Mouse (Mus musculus) induced T-regulatory cell, adult 2 months (primary cell): ENCODE results near the gene Papln.

ENCODE experiments used
- DNase-seq: peaks from one replicate; pipeline ENCODE4 v3.0.0-alpha.2; 2012; ENCODE audit warnings: low read depth

Gene Papln

DNA sequence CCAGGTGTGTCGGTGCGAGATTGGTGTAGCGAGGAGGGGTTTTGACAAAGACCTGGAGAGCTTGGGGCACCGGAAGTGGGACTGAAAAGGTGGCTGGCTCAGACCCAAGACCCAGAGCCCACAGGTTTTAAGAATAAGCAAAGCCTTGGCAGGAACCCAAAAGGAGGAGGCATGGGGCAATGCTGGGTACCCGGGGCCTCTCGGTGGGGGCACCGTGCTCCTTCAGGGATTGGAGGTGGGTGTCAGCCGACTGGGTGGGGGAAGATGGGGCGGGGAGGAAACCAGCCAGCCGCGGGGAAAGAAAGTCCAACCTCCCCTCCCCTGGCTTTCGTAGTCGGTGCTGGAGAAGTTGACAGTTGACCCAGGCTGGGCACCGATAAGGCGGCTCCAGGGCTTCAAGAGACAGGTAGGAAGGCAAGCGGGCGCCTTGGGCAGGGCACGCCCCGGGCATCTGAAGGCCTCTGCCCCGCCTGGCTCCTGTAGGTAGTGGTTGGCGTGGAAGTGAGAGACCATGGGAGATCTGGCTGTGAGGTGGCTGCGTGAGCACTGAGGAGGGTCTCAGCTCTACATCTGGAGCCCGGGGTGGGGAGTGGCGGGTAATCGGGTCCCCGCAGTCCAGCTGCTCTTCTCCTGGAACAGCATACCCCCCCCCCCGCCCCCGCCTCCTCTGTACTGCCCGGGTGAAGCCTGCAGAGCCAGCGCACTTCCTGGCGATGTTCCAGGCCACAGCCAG is at the start of gene Papln:
Papln (plus strand) TSS at position 324 of the 733 bp plus-strand sequence.
- DNase-seq, result peak; percentile 53

DNA sequence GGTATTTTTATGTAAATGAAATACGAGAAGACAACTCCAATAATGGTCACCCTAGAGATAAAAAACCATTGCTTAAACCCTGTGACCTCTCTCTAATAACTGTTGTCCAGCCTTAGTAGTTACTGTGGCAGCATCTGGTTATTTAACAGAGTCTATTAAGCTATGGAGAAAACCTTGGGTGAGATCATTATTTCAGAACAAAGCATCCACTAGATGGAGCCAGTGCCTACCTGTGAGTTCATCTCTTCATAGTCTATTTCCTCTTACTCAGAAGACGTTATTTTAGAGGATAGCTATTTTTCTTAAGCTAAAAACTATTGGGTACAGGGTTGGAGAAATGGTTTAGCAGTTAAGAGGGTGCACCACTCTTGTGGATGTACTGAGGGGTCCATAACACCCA is 49.7 kb upstream of the Papln start:
- peak; percentile 73 for DNase-seq

DNA sequence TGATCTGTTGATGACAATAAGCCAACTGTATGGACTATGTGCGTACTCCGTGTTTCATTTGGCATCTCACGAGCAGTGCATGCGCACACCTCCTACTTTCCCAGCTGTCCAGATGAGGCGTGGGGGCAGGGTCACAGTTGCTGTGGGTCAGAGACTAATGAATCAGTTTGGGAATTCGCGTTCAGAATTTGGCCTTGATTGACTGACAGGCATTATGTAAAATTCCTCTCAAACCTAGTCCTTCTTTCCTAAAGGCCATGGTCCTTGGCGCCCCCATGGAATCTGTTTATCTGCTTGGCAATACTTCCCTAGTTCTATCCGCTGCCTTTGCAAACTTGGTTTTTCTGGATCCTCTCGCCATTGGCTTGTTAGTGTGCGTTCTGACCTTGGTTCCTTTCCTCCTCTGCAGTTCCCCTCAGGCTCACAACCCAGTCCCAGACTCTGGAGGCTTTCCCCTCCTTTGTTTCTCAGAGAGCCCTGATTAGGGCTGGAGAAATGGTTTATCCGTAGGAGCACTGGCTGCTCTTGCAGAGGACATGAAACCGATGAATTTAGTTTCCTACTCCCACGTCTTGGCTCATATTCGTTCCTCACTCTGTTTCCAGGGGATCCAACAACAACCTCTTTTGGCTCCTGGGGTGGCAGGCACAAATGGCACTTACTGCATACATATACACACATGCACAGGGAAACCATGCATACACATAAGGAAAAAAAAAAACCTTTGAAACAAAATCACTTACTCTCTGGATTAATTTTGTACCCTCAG is 46.8 kb upstream of the Papln start:
- DNase-seq, result no peak

DNA sequence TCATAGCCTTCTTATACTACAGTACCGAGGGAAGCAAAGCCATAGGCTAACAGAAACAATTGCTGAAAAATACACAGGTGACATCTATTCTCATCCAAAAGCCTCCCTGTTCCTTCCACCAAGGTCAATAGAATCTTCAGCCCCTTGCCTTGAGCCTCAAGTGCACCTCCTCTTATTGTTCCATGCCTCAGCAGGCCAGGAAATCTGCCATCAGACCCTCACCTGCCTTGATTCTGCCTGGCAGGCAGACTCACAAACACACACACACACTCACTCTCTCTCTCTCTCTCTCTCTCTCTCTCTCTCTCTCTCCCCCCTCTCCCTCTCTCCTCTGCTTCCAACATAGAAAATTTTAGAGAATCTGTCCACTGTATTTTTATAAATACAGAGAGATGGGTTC is 44.0 kb upstream of the Papln start:
- no peak for DNase-seq

DNA sequence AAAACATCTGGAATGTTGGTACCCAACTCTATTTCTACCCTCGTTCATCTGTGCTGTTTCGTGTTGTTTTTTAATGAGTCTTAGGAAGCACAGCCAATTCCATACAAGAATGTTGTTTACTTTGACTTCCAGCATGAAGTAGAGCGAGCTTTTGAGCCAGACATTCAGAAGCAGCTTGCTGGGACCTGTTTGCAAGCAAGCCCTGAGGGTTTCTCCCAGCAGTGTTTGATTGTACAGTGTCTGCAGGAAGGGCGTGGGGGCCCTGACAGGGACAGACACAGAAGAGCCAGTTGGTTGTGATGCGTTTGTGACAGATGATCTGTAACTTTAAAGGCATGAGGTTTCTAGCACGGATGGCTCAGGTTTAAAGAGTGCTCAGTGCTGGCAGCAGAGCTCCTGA is 42.2 kb upstream of the Papln start:
- no peak for DNase-seq

DNA sequence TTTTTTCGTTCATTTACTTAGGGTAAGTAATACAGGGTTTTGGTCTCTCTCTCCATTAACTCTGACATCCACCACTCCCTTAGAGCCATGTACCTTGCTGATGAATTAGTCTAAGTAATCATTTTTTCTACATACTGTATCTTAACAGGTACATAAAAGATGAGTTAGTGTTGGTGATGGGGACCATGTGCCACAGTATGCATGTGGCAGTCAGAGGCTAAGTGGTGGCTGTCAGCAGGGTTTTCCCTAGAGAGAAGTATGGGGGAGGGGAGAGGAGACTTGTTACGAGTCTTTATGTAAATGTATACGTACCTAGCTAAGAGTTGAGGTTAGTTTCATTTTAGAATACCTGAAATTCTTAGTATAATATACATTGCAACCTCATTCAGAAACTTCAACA is 40.4 kb upstream of the Papln start:
- DNase-seq, result peak; percentile 34

DNA sequence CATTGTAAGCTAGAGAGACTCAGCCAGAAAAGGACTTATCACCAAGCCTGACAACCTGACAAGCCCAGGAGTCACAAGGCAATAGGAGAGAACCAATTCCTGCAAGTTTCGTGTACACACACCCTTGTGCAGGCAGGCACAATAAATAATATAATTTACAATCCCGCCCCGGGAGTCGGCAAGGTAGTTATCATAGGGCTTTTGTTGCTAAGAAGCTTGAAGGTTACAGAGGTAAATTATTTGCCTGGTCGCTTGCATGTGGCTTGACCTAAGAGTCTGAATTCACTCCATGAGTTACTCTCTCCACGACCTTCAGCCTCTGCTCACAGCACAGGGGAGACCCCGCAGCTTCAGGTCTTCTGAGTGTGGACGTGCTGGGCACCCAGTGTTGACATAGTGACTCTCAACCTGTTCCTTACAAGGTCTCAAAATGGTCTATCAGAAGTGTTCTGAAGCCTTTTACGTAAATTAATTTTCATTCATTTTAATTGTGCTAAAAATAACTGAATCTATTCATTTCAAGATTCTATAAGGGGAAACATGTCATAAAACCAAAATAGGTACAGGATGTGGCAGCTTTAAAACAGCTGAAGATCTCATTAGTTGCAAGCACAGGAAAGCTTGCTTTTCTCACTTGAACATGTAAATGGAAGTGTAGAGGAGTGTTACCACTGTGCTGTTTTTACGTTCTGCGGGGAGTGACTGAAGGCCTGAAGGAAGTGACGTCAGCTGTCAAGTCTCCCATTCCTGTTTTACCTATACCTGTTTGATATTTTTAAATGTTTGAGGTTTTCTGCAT is 36.7 kb upstream of the Papln start:
- DNase-seq, result peak; percentile 48

DNA sequence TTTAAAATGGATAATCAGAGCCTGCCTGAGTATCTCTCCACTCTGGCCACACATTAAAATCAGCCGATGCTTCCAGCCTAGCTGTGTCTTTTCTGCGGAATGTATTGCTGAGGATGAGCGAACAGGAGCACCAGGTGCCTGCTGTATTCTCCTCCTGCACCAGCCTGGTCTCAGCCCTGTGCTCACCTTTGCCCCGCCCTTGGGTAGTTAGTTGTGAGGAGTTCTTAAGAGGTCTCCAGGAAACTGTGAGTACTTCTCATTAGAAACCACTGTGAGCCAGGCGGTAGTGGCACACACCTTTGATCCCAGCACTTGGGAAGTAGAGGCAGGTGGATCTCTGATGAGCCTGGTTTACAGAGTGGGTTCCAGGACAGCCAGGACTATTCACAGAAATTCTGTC is 31.2 kb upstream of the Papln start:
- DNase-seq, result no peak

DNA sequence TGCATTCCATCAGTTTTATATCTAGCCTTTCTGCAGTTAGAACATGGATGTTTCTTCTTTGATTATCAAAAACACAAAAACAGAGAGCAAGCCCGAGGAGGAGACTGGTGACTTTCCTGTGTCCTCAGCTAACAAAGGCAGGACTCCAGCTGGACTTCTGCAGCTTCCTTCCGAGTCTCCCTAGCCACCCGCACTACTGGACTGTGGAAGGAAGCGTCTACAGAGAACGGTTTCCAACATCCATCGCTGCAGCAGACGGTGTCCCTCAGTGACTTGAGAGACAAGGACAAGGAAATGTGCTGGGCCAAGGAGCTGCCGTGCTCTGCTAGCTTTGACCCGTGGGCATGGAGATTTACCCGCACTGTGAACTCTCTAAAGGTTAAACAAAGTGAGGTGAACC is 29.4 kb upstream of the Papln start:
- no peak for DNase-seq

DNA sequence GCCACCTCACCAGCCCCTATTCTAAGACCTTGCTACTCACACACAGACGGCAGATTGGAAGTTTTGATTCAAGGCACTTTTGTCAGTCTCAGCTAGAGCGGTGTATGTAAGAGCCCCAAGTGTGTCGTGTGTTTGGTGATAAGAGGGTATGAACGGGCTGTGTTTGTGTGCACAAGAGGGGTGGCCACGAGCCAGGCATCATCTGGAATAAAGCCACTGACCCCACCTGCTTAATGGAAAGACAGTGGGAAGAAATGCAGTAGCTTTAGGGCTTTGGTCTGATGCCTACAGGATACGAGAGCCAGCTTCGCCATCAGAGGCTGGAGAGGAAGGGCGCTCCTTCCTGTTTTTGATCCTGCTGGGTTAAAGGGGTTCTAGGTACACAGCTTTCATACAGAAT is 27.2 kb upstream of the Papln start:
- no peak for DNase-seq

DNA sequence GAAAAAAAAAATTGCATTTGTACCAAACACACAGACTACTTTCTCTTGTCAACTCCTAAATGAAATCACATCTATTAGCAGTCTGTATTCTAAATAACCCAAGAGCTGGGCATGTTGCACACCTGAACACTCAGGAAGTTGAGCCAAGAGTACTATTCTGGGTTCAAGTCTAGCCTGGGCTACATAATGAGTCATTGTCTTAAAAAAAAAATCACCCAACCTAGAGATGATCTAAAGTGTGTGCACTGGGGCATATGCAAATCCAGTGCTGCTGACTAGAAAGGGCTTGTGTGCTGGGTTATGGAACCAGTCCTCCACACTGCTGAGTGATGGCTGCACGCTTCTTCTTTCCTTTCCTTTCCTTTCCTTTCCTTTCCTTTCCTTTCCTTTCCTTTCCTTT is 24.8 kb upstream of the Papln start:
- DNase-seq, result no peak

DNA sequence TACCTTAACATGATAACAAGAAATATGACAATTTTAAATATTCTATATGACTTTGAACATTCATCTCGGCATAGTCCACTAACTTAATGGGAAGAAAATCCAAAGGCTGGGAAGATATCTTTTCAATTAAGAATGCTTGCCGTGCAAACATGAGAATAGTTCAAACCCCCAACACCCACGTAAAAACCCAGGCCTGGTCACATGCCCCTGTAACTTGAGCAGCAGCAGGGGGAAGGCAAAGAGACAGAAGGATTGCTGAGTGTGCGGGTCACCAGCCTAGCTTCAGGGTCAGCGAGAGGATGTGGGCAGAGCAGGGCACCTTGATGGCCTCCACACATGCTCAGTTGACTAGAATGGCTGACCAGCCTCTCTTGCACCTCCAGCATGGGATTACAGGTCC is 21.7 kb upstream of the Papln start:
- no peak for DNase-seq

DNA sequence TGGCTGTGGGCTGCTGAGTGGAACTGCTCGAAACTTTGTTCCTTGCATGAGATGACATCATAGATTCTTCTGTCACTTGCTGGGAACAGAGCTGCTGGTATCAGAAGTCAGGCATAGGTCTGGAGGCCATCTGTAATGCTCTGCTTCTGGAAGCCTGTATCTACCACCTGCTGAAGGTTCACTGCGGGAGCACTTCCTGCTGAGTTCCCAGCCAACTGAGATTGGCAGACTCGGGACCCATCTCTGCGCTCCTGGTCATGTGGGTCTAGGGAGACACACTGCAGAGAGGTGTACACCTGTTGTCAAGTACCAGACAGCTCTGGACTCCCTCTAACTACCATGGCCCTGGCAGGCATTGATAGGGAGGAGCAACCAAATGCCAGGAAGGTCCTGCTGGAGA is 20.6 kb upstream of the Papln start:
- DNase-seq, result no peak

DNA sequence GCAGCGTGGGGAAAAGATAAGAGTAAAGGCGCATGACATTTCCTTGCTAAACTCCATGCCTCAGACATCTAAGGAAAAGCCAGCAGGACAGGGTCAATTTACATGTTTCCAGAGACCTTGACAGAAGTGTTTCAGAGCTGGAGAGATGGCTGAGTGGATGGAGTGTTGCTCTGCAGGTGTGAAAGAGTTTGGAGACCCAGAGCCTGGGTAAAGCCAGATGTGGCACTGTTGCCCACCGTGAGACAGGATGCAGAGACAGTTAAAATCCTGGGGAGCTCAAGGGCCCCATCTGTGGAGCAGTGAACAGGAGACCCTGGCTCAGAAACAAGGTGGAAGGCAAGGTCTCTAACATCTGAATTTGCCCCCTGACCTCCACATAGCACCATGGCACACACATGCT is 19.7 kb upstream of the Papln start:
- no peak for DNase-seq

DNA sequence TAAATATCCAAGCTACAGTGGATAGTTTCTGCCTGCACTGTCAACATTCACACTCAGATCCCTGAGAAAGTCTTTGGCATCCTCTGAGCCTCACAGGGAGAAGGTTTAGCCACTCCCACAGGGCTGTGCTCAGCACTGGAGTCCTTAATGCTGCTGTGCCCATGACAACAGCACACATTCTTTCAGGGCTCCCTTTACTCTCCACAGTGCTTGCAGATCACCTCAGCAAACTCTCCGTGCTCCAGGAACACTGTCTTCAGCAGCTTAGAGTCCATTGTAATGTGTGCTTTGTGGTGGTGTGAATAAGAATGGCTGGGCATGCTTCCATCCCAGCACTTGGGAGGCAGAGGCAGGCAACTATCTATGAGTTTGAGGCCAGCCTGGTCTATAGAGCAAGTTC is 14.2 kb upstream of the Papln start:
- no peak for DNase-seq

DNA sequence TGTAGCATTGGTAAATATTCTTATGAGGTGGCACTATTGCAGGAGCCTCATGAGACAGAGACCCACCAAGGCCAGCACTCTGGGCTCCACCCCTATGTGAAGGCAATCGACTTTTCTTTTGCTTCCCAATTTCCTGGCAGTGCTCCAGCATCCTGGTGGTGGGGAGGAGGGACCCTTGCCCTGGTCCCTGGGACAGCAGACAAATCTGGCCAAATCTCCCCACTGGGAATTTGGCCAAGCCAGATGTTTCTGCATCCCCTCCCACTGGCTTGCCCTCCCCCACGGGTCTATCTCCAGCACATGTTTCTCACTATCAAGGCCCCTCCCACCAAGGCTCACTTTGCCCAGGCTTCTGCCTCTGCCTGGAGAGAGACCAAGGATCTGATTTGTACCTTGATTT is 10.9 kb upstream of the Papln start:
- DNase-seq, result no peak

DNA sequence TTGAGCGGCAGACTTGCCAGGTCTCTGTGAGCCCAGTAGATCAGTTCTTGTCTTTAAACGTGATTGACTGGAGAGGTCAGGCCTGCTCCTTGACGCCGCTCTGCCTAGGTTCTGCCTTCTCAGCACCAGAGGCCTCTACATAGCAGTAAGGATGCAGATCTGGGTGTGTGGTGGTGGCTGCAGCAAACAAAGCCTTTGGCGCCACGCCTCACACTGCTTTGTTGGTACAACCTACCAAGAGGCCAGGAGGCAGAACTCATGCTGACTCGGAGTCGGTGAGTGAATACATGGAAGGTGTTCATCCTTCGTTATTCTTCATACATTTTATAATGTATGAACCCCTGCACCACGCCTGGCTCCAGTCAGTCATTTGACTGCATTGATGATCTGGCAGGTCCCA is 4.7 kb upstream of the Papln start:
- no peak for DNase-seq

DNA sequence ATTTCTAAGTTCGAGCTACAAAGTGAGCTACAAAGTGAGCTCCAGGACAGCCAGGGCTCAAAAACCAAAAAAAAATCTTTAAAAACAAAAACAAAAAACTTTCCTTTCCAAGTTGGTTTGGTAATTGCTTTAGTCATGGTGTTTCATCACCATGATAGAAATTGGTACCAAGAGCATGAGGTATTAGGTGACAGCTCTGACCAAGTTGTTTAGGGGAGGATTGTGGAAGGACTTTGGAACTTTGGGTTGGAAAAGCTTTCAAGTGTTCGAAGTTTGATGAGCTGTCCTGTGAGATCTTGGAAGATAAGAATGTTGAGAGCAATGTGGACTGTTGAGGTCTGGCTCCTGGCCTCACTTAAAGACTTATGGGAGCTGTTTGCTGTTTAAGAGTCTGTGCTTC is 3.2 kb upstream of the Papln start:
- DNase-seq, result no peak

DNA sequence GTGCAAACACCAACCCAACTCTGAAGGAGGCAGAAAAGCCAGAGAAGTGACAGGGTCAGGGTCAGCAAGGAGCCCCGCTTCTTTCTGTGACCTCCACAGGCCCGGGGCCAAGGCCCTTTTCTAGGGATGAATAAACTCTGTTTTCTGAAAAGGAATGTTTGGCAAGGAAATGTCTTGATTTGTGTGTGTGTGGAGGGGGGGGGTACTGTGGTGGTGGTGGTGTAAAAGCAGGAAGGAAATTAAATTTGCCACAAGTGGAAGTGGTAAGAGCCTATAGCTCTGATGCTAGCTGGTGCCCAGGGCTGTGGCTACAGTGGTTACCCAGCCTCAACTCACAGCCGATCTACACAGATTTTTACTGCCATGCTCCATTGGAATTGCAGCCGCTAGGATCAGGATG is 728 bp upstream of the Papln start:
- peak; percentile 57 for DNase-seq

DNA sequence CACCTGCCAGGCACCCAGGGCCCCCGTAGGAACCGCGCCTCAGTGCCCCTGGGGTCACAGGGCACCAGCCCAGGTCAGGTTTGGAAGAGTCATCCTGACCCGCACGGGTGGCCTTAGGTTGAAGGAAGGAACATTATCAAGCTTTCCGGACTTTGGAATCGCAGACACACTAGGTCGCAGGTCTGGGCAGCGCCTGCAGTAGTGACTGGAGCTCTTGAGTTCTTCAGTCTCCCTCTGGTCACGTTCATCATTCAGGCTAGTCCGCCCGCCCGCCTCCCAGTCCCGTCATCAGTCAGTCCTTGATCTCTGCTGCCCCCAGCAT is 571 bp downstream of the Papln start:
- no peak for DNase-seq

DNA sequence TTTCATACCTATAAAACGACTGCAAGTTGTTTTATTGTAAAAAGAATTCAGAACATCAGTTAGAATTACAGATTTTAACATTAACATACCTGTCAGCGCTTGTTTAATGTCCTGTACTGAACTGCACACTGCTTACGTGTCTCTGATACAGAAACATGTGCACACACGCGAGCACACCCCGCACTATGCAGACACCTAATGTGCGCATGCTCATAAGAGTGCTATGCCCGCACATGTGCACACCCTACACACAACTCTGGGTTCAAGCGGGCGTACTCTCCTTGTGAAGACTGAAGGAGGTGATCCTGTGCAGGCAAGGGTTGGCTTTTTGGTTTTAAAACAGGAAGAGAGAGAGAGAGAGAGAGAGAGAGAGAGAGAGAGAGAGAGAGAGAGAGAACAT is 1.1 kb downstream of the Papln start:
- no peak for DNase-seq

DNA sequence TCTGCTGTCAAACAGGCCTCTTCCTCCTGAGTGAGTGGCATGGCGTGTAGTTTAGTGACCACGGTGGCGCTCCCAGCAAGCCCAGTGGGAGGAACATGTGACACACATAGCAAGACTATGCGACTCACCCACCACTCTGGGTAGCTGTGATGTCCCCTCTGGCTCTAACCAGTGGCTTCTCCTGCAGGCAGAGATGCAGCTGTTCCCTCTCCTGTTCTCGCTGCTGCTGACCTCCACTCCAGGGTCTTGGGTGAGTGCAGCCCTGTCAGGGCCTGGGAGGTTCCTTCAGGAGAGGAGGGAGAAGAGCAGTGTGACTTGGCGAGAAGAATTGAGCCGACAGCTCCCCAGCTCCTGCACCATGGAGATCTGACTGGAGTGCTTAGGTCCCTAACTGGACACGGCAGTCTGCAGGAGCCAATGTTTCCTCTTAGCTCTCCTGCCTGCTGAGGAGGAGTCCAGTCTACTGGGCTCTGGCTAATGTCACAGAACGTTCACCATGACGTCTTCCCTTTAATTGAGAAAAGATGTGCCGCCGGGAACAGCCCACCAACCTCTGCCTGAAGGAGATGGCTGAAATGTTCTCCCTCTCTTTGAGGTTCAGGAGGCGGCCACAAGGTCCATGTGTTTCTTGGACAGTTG is 2.6 kb downstream of the Papln start:
- DNase-seq, result no peak

DNA sequence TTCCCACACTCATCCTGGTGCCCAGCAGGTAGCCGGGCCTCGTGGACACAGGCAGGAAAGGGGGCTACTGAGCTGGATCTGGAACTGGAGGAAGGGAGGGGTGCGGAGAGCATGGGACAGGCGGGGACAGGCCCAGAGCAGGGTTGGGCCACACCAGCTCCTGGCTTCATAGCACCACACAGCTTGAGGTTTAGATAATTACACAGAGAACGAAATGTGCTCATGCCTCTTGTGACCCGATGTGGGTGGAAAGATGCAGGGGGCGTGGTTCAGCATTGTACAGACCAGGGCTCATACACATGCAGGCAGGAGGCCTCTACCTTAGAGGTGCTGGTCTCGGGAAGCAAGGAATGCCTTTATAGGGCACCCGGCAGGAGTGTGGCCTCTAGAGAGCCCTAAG is 4.4 kb downstream of the Papln start:
- no peak for DNase-seq
